Mouse (Mus musculus): Measurements from ENCODE around the gene Ncdn. TPM values are rescaled to one million over a fixed set of nuclear protein-coding genes. Genes with fewer than 3 reads are reported as not detected.

The Ncdn gene
- total RNA-seq (2017): 6.5 and 10.0 TPM in 2 replicates

DNA sequence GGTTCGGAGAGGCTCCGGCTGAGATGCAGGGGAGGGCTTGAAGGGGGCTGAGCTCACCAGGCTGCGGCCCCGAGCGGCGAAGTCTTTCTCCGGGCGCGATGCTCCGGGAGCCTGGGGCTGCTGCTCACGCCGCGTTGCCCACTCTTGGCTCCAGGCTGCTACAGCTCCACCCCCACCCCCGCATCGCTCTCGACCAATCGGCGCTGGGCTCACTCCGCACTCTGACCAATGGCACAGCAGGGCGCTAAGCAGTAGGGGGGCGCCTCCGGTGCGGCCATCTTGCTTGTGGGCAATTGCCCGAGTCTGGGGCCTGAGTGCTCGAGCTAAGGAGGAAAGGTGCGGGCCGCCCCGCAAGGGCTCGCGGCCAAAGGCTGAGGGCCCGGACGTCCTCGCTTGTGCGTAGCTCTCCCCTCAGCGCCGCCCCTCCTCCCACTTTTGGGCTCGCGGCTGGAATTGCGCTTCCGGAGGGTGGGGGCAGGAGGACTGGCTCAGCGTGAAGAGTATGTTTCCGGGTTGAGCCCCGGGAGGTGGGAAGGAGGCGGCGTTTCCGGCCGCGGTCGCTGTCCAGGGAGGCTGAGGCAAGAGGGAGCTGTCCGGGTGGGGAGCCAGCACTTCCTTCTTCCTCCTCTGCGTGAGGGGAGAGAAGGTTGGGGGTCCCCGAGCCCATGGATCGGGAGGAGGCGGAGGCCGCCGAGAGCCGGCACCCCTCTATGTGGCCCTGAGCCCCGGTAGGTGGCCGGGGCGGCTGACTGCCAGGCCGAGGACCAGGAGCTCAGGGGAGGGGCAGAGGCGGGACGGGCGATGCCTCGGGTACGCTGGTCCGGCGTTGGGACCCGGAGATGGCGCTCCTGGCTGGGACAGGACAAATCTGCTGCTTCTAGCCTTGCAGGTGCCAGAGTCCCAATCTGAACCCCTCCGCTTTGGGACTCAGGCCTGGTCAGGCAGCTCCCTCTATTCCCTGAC, at the start of gene Ncdn, which contains the start of gene AU040320:
Ncdn (minus strand) TSS at position 171 of the 963 bp plus-strand sequence.
AU040320 (plus strand) TSS at position 277 of the 963 bp plus-strand sequence.
- peak; percentile 94 for ATAC-seq (replicated peaks; ENCODE audit: low read depth, poor library complexity, severe bottlenecking)

DNA sequence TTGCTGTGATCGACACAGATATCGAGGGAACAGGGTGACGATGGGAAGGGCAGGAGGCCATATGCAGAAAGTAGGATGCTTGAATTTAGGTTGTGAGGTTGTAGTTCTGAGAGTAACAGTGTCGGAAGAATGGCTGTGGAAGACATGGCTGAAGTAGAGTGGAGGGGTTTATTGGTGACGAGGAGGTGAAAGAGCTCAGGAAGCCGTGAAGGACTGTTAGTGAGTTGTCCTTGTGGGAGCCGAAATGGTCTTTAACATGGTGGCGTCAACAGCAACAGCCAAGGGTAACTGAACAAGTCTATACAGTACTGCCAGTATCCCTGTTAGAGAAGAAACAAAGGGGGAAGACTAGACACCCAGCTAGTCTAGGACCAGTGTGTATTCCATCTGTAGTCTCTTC, 48.9 kb upstream of the Ncdn start:
- no peak for ATAC-seq (replicated peaks; ENCODE audit: low read depth, poor library complexity, severe bottlenecking)

DNA sequence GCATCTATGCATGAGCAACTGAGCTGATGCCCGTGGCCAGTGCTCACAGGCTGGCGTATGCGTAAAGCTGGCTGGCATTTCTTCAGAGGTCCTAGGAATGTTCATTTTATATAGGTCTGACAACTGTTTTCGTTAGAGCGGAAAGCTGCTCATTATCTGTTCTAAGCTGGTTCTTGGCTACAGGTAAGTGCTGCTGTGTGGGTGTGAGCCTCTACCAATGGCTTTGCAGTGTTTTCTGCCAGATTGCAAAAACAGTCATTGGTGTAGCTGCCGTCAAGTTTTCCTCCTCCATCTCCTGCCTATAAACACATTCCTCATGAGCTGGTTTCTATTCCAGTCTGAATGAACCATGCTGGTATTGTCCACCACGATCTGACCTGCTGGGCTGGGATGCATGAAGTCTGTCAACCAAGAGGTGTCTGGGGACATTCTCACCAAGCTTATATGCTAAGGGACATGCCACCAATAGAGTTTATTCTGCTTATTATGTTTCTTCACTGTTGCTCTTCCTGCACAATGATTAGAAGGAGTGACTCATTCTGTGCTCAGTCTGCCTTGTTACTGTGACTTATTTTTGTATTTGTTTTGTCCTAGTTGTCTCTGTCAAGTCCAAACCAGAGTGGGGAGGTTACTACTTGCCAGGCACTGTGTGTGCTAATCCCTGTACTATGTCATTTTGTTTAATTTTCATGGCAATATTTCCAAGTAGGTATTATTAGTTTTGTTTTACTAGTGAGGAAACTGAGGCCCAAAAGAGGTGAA, 39.3 kb upstream of the Ncdn start:
- ATAC-seq (replicated peaks; ENCODE audit: low read depth, poor library complexity, severe bottlenecking): no peak

DNA sequence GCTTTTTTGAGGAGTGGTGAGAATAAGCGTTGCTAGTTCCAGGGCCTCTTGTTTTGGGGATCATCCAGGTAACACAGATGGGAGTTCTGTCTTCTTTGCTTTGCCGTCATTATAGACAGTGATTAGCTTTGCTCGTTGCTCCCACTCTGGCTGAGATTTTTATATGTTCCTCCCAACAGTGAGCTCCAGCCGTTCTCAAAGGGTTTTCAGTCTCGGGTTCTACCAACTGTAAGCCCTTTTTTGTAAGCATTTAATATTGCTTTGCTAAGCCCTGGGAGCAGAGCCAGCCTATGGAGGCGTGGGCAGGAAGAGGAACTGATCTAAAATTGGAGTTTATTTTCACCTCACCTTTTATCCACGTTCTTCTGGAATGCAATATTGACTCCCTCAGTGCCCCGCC, 29.8 kb upstream of the Ncdn start:
- no peak for ATAC-seq (replicated peaks; ENCODE audit: low read depth, poor library complexity, severe bottlenecking)

DNA sequence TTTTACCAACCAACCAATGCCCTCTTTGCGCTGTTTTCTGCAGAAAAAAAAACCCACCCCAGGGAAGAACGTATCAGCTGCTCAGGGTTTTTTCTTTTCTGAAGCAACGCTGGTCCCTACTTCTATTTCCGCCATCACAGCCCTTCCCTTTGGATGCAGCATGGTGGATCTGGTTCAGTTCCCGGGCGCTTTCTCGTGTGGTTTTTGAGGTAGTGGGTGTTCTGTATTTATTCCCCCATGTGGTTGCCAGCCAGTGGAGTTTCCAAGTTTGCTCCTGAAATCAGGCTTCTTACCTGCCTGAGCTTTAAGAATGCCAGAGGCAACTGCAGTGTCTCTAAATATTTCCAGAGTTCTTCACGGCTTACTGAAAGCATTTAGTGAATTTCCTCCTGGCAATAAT, 29.3 kb upstream of the Ncdn start:
- no peak for ATAC-seq (replicated peaks; ENCODE audit: low read depth, poor library complexity, severe bottlenecking)

DNA sequence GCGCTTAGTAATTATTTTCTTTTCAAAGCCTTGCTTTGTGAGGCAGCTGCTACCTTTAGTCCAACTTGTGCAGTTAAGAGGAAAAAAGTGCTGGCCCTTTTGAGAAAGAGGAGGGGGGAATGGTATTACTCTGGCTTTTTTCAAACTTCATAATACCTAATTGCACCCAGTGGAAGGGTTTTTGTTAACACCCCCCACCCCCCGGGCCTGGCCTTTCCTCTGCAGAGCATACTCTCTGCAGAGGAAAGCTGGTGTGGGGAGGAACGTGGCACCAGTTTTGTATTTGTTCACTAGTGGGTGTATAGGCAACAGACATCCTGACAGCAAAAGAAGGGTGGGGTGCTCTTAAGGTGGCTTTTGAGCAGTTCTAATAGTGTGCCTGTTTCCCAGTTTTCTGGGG, 28.6 kb upstream of the Ncdn start:
- no peak for ATAC-seq (replicated peaks; ENCODE audit: low read depth, poor library complexity, severe bottlenecking)

DNA sequence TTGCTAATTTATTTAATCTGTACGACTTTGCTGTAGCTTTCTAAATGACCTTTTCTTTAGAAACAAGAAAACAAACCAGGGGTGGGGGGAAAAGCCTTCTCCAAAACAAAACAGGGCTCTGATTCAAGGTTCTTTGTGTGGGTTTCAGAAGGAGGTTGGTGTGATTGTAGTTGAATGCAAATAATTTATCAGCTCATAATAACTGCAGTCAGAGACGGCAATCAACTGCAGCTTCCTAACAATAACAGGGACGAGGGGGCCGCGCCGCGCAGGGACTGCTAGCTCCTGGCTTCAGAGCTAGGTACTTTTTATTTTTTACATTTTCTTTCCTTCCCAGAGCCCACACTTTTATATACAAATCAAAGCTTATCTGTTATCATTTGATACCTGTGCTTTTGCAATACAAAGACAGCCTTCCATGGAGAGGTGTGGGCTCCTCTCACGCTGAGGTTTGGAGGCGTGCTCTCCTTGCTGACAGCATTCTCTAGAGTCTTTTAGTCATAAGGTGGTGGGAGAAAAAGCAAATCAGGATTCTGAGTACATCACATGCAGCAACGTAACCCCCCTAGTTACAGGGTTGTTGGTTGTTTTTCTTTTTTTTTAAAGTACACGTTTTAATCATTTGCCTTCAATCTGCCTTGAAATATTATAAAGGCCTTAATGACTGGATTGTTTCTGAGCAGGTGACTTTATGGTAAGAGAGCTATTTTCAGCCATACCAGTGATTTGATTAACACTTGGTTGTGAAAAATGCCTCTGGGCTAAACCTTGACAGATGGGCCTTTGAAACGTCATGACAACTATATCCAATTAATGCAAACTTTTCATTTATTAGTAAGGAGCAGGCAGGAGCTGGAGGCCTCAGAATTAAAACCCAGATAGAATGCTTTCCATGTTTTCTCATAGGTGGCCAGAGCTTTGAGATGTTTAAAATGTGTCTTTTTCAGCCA, 26.9 kb upstream of the Ncdn start:
- no peak for ATAC-seq (replicated peaks; ENCODE audit: low read depth, poor library complexity, severe bottlenecking)

DNA sequence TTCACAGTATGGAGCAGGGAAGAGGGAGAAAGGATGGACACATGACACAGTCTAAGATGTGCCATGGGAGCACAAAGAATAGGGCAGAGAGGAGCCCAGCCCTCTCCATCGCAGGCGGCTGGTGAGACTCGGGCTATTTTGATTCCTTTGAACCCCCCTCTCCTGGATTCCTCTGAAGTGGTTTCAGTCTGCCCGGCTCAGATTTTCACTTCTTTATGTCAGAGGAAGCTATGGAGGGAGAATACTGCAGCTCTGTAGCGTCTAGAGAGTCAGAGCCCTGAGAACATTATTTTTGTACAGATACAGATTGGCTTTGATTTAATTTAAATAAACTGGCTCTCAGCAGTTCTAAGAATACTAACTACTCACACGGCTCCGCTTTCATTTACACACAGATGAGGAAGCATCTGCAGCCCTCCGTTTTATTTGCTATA, 25.9 kb upstream of the Ncdn start:
- no peak for ATAC-seq (replicated peaks; ENCODE audit: low read depth, poor library complexity, severe bottlenecking)

DNA sequence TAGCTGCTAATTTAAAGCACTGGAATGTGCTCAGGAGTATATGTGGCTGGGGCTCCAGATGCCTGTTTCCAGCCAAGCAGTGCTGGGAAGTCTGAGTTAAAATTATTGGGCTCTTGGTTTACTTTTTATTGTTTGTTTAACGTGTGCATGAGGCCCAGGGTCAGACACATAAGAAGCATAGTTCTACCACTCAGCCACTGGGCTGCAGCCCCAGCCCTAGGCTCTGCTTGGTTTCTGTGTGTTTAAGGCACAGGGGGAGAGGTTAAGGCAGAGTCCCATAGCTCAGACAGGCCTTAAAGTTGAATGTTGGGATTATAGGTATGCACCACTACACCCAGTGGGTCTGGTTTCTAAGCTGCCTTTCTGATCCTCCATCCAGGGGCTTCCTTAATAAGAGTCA, 21.9 kb upstream of the Ncdn start:
- no peak for ATAC-seq (replicated peaks; ENCODE audit: low read depth, poor library complexity, severe bottlenecking)

DNA sequence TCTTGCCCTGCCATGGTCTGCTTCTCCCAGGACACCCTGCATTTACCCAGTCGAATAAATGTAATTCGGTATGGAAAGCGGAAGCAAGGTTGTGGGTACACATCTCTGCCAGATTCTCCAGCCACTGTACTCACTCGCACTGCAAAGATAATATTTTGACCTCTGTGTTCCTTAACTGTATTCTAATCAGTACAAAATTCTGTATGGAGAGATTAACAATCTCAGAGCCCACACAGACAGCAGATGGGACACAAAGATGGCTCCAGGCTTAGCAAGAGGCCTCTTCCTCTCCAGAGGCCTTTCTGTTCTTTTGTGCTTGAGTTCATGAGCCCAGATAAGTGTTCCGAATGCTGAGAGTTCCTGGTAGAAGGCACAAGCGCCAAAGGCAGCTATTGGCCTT, 20.6 kb upstream of the Ncdn start:
- no peak for ATAC-seq (replicated peaks; ENCODE audit: low read depth, poor library complexity, severe bottlenecking)

DNA sequence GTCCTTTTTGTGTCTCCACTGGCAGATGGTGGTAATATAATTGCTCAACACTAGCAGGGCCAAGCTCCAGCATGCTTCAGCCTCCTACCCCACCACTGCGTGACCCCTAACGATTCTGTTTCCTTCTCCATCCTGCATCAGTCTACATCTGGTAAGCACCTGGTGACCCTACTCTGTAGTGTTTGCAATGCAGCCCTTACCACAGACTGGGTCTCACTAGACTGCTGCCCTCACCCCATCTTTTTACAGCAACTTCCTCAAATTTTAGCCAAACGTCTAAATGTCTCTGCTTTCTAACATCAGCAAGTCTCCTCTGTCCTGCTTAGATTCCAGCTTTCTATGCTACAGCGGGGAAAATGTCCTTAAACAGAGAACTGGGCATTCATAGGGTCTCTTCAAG, 17.6 kb upstream of the Ncdn start:
- ATAC-seq (replicated peaks; ENCODE audit: low read depth, poor library complexity, severe bottlenecking): peak; percentile 56; the same call in 1 of the 2 replicates

DNA sequence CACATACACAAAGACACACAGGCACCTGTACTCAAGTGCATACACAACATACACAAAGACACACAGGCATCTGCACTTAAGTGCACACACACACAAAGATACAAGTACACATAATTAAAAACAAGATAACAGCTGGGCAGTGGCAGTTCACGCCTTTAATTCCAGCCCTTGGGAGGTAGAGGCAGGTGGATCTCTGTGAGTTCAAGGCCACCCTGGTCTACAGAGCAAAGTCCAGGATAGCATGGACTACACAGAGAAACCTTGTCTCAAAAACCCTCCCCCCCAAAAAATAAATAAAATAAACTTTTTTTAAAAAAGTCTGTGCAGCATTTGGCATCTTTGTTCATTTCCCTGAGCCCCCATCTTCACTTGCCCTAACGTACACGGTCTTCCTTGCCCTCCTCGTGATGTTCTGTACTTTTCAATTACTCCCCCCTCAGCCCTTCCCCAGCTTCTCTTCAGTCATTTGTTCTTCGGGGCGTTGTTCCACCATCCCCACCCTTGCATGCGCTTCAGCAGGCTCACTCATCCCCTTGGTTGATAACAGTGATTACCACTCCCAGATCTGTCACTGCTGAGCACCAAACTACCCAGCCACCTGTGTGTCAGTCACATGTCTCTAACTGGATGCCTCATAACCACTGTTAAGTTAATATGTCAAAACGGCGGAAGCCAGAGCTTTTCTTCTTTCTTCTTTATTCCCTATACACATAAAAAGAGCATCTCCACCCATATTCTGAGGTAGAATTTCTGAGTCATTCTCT, 16.7 kb upstream of the Ncdn start:
- no peak for ATAC-seq (replicated peaks; ENCODE audit: low read depth, poor library complexity, severe bottlenecking)

DNA sequence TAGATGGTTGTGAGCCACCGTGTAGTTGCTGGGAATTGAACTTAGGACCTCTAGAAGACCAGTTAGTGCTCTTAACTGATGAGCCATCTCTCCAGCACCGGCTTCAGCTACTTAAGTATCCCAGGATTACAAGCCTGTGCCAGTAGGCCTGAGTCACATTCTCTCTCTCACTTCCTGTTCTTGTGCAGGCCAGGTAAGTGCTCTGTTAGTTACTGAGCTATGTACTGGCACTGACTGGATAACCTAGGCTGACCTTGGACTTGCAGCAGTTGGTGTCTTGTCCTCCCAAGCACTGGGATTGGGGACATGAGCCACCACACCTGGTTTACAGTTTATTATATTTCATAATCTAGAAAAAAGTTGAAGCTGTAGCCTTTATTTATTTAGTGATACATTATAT, 10.2 kb upstream of the Ncdn start:
- no peak for ATAC-seq (replicated peaks; ENCODE audit: low read depth, poor library complexity, severe bottlenecking)

DNA sequence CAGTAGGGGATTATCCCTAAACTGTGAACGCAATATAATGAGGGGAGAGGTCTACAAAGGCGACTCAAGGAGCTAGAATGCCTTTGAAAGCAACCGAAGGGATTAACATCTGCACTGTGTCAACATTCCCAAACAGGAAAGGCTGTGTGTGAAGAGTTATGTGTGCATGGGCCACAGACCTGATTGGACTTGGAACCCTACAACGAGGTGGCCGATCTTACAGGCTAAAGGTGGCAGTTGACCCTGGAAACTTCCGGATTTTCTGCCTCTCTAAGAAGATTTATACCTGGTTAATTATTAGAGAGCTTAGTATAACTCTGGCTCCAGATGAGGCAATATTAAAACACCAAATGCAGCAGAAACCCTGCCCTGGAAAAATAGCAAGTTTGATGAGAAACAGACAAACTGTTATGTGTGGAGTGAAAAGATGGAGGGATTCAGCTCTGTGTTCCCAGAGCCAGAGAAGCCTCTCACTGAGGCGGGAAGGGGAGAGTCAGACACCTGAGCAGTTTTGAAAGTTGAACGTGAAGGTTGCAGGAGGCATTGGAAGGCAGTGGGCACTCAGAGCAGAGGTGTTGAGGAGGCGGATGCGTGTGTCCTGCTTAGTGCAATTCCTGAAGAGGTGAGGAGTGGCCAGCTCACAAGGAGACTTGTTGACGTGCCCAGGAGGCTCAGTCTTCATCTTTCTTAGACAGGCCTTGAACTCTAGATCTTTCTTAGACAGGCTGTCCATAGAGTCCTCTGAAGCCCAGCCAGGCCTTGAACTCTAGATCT, 9.5 kb upstream of the Ncdn start:
- ATAC-seq (replicated peaks; ENCODE audit: low read depth, poor library complexity, severe bottlenecking): no peak

DNA sequence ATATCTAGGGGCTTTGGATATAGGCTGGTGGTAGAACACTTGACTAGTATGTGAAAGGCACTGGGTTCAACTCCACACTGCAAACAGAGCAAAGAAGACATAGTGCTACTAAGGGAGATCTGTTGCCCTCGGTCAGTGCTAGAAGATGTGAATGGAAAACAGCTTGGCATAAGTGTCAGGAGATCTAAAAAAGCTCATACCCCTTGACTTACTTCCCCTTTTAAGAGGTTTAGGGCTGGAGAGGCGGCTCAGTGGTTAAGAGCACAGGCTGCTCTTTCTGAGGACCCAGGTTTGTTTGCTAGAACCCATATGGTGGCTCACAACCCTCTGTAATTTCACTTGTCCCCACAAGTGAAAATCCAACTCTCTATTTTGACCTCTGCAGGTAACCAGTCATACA, 6.2 kb upstream of the Ncdn start:
- peak; percentile 72 for ATAC-seq (replicated peaks; ENCODE audit: low read depth, poor library complexity, severe bottlenecking)

DNA sequence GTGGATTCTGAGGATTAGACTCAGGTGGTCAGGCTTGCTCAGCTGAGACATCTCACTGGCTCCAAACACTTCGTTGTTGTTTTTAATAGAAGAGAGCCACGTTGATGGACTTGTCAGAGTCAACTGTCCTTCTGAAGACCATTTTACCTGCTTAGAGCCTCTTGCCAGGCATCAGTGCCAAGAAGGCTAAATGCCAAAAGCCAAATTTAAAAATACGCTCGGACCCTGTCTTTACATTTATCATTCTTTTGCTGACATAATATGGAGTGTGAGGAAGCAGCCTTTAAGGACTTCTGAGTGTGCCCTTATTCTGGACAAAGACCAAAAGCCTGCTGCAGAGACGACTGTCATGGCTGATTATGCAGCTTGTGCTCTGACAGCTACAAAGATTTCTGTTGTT, 5.1 kb upstream of the Ncdn start:
- ATAC-seq (replicated peaks; ENCODE audit: low read depth, poor library complexity, severe bottlenecking): no peak

DNA sequence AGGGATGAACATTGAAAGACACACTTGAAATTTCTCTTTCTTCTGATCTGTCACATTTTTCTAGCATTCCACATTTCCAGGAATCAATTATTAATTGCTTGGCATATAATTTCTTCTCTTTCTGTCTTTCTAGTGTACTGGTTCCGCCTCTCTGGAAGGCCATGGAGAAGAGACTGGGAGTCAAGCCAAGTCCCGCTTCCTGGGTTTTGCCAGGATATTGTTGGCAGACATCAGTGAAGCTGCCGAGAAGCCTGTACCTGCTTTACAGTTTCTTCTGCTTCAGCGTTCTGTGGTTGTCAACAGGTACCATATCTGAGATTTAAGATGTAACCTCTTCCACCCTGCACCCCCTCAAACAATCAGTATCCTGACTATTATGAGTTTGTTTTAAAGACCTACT, 3.5 kb upstream of the Ncdn start:
- ATAC-seq (replicated peaks; ENCODE audit: low read depth, poor library complexity, severe bottlenecking): no peak

DNA sequence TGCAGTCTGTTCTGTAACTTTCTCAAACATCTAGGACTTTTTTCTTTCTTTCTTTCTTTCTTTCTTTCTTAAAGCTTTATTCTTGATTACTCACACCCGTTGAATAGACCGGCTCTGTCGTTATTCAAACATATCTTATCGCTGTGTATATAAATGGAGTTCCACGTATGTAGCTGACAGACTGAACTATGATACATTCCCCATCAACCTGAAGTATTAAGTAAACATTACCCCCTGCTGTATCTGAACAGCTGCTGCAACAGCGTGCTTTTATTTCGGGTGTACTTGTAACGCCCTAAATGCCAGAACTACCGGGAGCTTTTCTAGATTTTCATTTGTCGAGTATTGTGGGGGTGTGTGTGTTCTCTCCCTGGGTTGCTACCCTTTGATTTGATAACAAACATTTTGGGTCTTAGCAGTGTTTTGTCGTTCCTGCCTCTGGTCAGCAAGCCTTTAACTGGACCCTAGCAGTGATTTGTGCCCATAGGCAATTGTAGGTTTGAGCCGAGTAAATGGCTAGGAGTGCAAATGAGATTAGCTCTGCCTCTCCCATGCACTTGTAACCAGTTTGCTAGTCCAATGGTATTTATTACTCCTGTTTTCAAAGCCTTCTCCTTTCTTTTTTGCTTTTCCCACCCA, 1.6 kb upstream of the Ncdn start:
- no peak for ATAC-seq (replicated peaks; ENCODE audit: low read depth, poor library complexity, severe bottlenecking)
